Mouse (Mus musculus): ENCODE measurements around the gene Adad2. TPM values are rescaled to one million over a fixed set of nuclear protein-coding genes. Genes with fewer than 3 reads are reported as not detected.

Gene Adad2
- polyA plus RNA-seq, 1 experiment from 2014 or later: not detected

- no peak for DNase-seq (ENCODE audit: low spot score)
- Histone ChIP-seq H3K4me2 (ENCODE audit: low read length) (no peak overlapping the region), H3K36me3 (ENCODE audit: insufficient read depth, low read length) (no peaks in the 10 kb centered on the region), H3K4me1 (replicated peaks; ENCODE audit: insufficient read depth, low read length) (no peaks in the 10 kb centered on the region), H3K9me3 (replicated peaks; ENCODE audit: low read length) (no peaks in the 10 kb centered on the region), H3K4me3 (replicated peaks; ENCODE audit: low read depth, low read length) (no peak overlapping the region), H3K9ac (ENCODE audit: low read depth, low read length) (no peak overlapping the region), H3K27ac (no peak overlapping the region), H3K27me3 (ENCODE audit: insufficient read depth, low read length) (no peaks in the 10 kb centered on the region)
- TF ChIP-seq CTCF (IDR thresholded peaks at IDR 0.05; ENCODE audit: low read depth): no peak
- ATAC-seq (replicated peaks; ENCODE audit: low FRiP score, low read depth): no peak
- 59% methylated on average over 17 of the region's 17 CpGs for WGBS
Observed at GRCm38 (mm10) chr8:119644429-119644960, 31.9 kb downstream of the Adad2 start.

- Histone ChIP-seq H3K4me1 (replicated peaks; ENCODE audit: insufficient read depth, low read length) (no peaks in the 10 kb centered on the region), H3K36me3 (ENCODE audit: insufficient read depth, low read length) (no peaks in the 10 kb centered on the region), H3K9me3 (replicated peaks; ENCODE audit: low read length) (no peaks in the 10 kb centered on the region), H3K27ac (no peak overlapping the region), H3K4me2 (ENCODE audit: low read length) (no peak overlapping the region), H3K9ac (ENCODE audit: low read depth, low read length) (no peak overlapping the region), H3K4me3 (replicated peaks; ENCODE audit: low read depth, low read length) (no peak overlapping the region), H3K27me3 (ENCODE audit: insufficient read depth, low read length) (no peaks in the 10 kb centered on the region)
- ATAC-seq (replicated peaks; ENCODE audit: low FRiP score, low read depth) (no peak), DNase-seq (ENCODE audit: low spot score) (no peak)
- TF ChIP-seq CTCF (IDR thresholded peaks at IDR 0.05; ENCODE audit: low read depth): no peak
- 55% methylated on average over 18 of the region's 18 CpGs for WGBS
Observed at GRCm38 (mm10) chr8:119644981-119645597, 32.5 kb downstream of the Adad2 start.

GRCm38 (mm10) chr8:119646197-119646596, 33.6 kb downstream of the Adad2 start:
- H3K4me3 ChIP-seq (replicated peaks; ENCODE audit: low read depth, low read length): no peak overlapping the region
- H3K27me3 ChIP-seq (ENCODE audit: insufficient read depth, low read length): no peaks in the 10 kb centered on the region
- no peak overlapping the region for H3K4me2 ChIP-seq (ENCODE audit: low read length)
- ATAC-seq (replicated peaks; ENCODE audit: low FRiP score, low read depth) (no peak), DNase-seq (ENCODE audit: low spot score) (no peak)
- TF ChIP-seq CTCF (IDR thresholded peaks at IDR 0.05; ENCODE audit: low read depth): peak; percentile 37; the same call in 1 of the 2 replicates
- no peak overlapping the region for H3K9ac ChIP-seq (ENCODE audit: low read depth, low read length)
- 80% methylated on average over 3 of the region's 3 CpGs for WGBS
- no peaks in the 10 kb centered on the region for H3K9me3 ChIP-seq (replicated peaks; ENCODE audit: low read length)
- no peak overlapping the region for H3K27ac ChIP-seq
- no peaks in the 10 kb centered on the region for H3K36me3 ChIP-seq (ENCODE audit: insufficient read depth, low read length)
- no peaks in the 10 kb centered on the region; the same call in 1 of the 2 replicates for H3K4me1 ChIP-seq (replicated peaks; ENCODE audit: insufficient read depth, low read length)

- ATAC-seq (replicated peaks; ENCODE audit: low FRiP score, low read depth): no peak
- no peaks in the 10 kb centered on the region for H3K9me3 ChIP-seq (replicated peaks; ENCODE audit: low read length)
Observed at GRCm38 (mm10) chr8:119646846-119647245, 34.3 kb downstream of the Adad2 start.

GRCm38 (mm10) chr8:119651324-119651723, 38.8 kb downstream of the Adad2 start:
- no peaks in the 10 kb centered on the region for H3K36me3 ChIP-seq (ENCODE audit: insufficient read depth, low read length)
- ATAC-seq (replicated peaks; ENCODE audit: low FRiP score, low read depth) (peak; percentile 76), DNase-seq (ENCODE audit: low spot score) (peak; percentile 92)
- H3K27me3 ChIP-seq (ENCODE audit: insufficient read depth, low read length): no peaks in the 10 kb centered on the region
- H3K9me3 ChIP-seq (replicated peaks; ENCODE audit: low read length): no peaks in the 10 kb centered on the region
- TF ChIP-seq CTCF (IDR thresholded peaks at IDR 0.05; ENCODE audit: low read depth): no peak
- 11% methylated on average over 2 of the region's 2 CpGs for WGBS
- no peak overlapping the region for H3K4me2 ChIP-seq (ENCODE audit: low read length)
- no peak overlapping the region for H3K4me3 ChIP-seq (replicated peaks; ENCODE audit: low read depth, low read length)
- no peak overlapping the region for H3K27ac ChIP-seq
- H3K4me1 ChIP-seq (replicated peaks; ENCODE audit: insufficient read depth, low read length): no peaks in the 10 kb centered on the region; the same call in none of the 2 replicates
- no peak overlapping the region for H3K9ac ChIP-seq (ENCODE audit: low read depth, low read length)

More at GRCm38 (mm10) chr8:119646846-119647245, 34.3 kb downstream of the Adad2 start:
- H3K4me2 ChIP-seq (ENCODE audit: low read length): no peak overlapping the region
- no peak overlapping the region for H3K4me3 ChIP-seq (replicated peaks; ENCODE audit: low read depth, low read length)
- WGBS: 90% methylated on average over 7 of the region's 7 CpGs
- H3K27ac ChIP-seq: no peak overlapping the region
- H3K27me3 ChIP-seq (ENCODE audit: insufficient read depth, low read length): no peaks in the 10 kb centered on the region
- no peak for TF ChIP-seq CTCF (IDR thresholded peaks at IDR 0.05; ENCODE audit: low read depth)
- DNase-seq (ENCODE audit: low spot score): no peak
- no peaks in the 10 kb centered on the region; the same call in 1 of the 2 replicates for H3K4me1 ChIP-seq (replicated peaks; ENCODE audit: insufficient read depth, low read length)
- no peaks in the 10 kb centered on the region for H3K36me3 ChIP-seq (ENCODE audit: insufficient read depth, low read length)
- no peak overlapping the region for H3K9ac ChIP-seq (ENCODE audit: low read depth, low read length)

- Histone ChIP-seq H3K4me2 (ENCODE audit: low read length) (no peak overlapping the region), H3K27me3 (ENCODE audit: insufficient read depth, low read length) (no peaks in the 10 kb centered on the region), H3K9ac (ENCODE audit: low read depth, low read length) (no peak overlapping the region), H3K27ac (no peak overlapping the region), H3K4me1 (replicated peaks; ENCODE audit: insufficient read depth, low read length) (peaks cover 7% of the 10 kb centered on the region; the same call in 1 of the 2 replicates), H3K36me3 (ENCODE audit: insufficient read depth, low read length) (no peaks in the 10 kb centered on the region), H3K9me3 (replicated peaks; ENCODE audit: low read length) (no peaks in the 10 kb centered on the region), H3K4me3 (replicated peaks; ENCODE audit: low read depth, low read length) (no peak overlapping the region)
- 52% methylated on average over 5 of the region's 5 CpGs for WGBS
- ATAC-seq (replicated peaks; ENCODE audit: low FRiP score, low read depth) (no peak), DNase-seq (ENCODE audit: low spot score) (peak; percentile 51)
- TF ChIP-seq CTCF (IDR thresholded peaks at IDR 0.05; ENCODE audit: low read depth): peak; percentile 57
Observed at GRCm38 (mm10) chr8:119656709-119657464, 44.3 kb downstream of the Adad2 start.
